Mouse (Mus musculus): ENCODE measurements around the gene Gm20605. TPM values are rescaled to one million over a fixed set of nuclear protein-coding genes. Genes with fewer than 3 reads are reported as not detected.
A peak's percentile ranks its signal among the peaks of the same experiment; 100 is the strongest.

Gene Gm20605
- 37.5 and 42.1 TPM in 2 replicates for polyA plus RNA-seq (2012; ENCODE audit: insufficient read depth, insufficient read length, missing spikeins)

- peak within 1 kb of the TSS; percentile 97 for H3K27ac ChIP-seq (ENCODE audit: insufficient read depth, low read depth, low read length)
- TF ChIP-seq POLR2A (IDR thresholded peaks at IDR 0.05; ENCODE audit: borderline replicate concordance, low read depth, low read length) = peak; percentile 88
- no peak for TF ChIP-seq CTCF (IDR thresholded peaks at IDR 0.05; ENCODE audit: low read depth, low read length)
- peak within 1 kb of the TSS; percentile 95 for H3K4me3 ChIP-seq (ENCODE audit: insufficient read depth, low read length)
- peaks cover 36% of the 10 kb centered on the region for H3K4me1 ChIP-seq (ENCODE audit: control insufficient read depth, insufficient read depth, low read length)
Measured at GRCm38 (mm10) chr5:137628498-137629305, at the start of gene Gm20605, which contains the start of the genes Fbxo24 and Lrch4. Gene Gm20605 (plus strand): TSS chr5:137629175. Gene Fbxo24 (minus strand): TSS chr5:137629002. Gene Lrch4 (plus strand): TSS chr5:137629121.

GRCm38 (mm10) chr5:137580246-137580645 is 48.7 kb upstream of the Gm20605 start:
- no peak overlapping the region for H3K4me3 ChIP-seq (ENCODE audit: insufficient read depth, low read length)
- no peaks in the 10 kb centered on the region for H3K4me1 ChIP-seq (ENCODE audit: control insufficient read depth, insufficient read depth, low read length)
- no peak overlapping the region for H3K27ac ChIP-seq (ENCODE audit: insufficient read depth, low read depth, low read length)
- no peak for TF ChIP-seq CTCF (IDR thresholded peaks at IDR 0.05; ENCODE audit: low read depth, low read length)
- no peak for TF ChIP-seq POLR2A (IDR thresholded peaks at IDR 0.05; ENCODE audit: borderline replicate concordance, low read depth, low read length)

- H3K27ac ChIP-seq (ENCODE audit: insufficient read depth, low read depth, low read length) = no peak overlapping the region
- no peaks in the 10 kb centered on the region for H3K4me1 ChIP-seq (ENCODE audit: control insufficient read depth, insufficient read depth, low read length)
- H3K4me3 ChIP-seq (ENCODE audit: insufficient read depth, low read length) = no peak overlapping the region
- TF ChIP-seq CTCF (IDR thresholded peaks at IDR 0.05; ENCODE audit: low read depth, low read length) = no peak
- no peak for TF ChIP-seq POLR2A (IDR thresholded peaks at IDR 0.05; ENCODE audit: borderline replicate concordance, low read depth, low read length)
Measured at GRCm38 (mm10) chr5:137582702-137583101, 46.3 kb upstream of the Gm20605 start.

- Histone ChIP-seq H3K27ac (ENCODE audit: insufficient read depth, low read depth, low read length) (no peak overlapping the region), H3K4me3 (ENCODE audit: insufficient read depth, low read length) (no peak overlapping the region), H3K4me1 (ENCODE audit: control insufficient read depth, insufficient read depth, low read length) (no peaks in the 10 kb centered on the region)
- TF ChIP-seq CTCF (IDR thresholded peaks at IDR 0.05; ENCODE audit: low read depth, low read length) = no peak
- TF ChIP-seq POLR2A (IDR thresholded peaks at IDR 0.05; ENCODE audit: borderline replicate concordance, low read depth, low read length) = no peak
Measured at GRCm38 (mm10) chr5:137583670-137584169, 45.3 kb upstream of the Gm20605 start.

GRCm38 (mm10) chr5:137584976-137585375 is 44.0 kb upstream of the Gm20605 start:
- Histone ChIP-seq H3K4me3 (ENCODE audit: insufficient read depth, low read length) (no peak overlapping the region), H3K27ac (ENCODE audit: insufficient read depth, low read depth, low read length) (no peak overlapping the region), H3K4me1 (ENCODE audit: control insufficient read depth, insufficient read depth, low read length) (no peaks in the 10 kb centered on the region)
- TF ChIP-seq CTCF (IDR thresholded peaks at IDR 0.05; ENCODE audit: low read depth, low read length) (peak; percentile 80), POLR2A (IDR thresholded peaks at IDR 0.05; ENCODE audit: borderline replicate concordance, low read depth, low read length) (no peak)

- no peak for TF ChIP-seq CTCF (IDR thresholded peaks at IDR 0.05; ENCODE audit: low read depth, low read length)
- TF ChIP-seq POLR2A (IDR thresholded peaks at IDR 0.05; ENCODE audit: borderline replicate concordance, low read depth, low read length) = no peak
- H3K4me1 ChIP-seq (ENCODE audit: control insufficient read depth, insufficient read depth, low read length) = no peaks in the 10 kb centered on the region
- H3K4me3 ChIP-seq (ENCODE audit: insufficient read depth, low read length) = no peak overlapping the region
- no peak overlapping the region for H3K27ac ChIP-seq (ENCODE audit: insufficient read depth, low read depth, low read length)
Measured at GRCm38 (mm10) chr5:137590507-137590906, 38.5 kb upstream of the Gm20605 start.

GRCm38 (mm10) chr5:137595921-137596320 is 33.1 kb upstream of the Gm20605 start:
- no peak overlapping the region for H3K27ac ChIP-seq (ENCODE audit: insufficient read depth, low read depth, low read length)
- no peak overlapping the region for H3K4me3 ChIP-seq (ENCODE audit: insufficient read depth, low read length)
- TF ChIP-seq CTCF (IDR thresholded peaks at IDR 0.05; ENCODE audit: low read depth, low read length) = no peak
- no peak for TF ChIP-seq POLR2A (IDR thresholded peaks at IDR 0.05; ENCODE audit: borderline replicate concordance, low read depth, low read length)
- H3K4me1 ChIP-seq (ENCODE audit: control insufficient read depth, insufficient read depth, low read length) = peaks cover 13% of the 10 kb centered on the region

GRCm38 (mm10) chr5:137596601-137597261 is 32.2 kb upstream of the Gm20605 start:
- peaks cover 13% of the 10 kb centered on the region for H3K4me1 ChIP-seq (ENCODE audit: control insufficient read depth, insufficient read depth, low read length)
- H3K27ac ChIP-seq (ENCODE audit: insufficient read depth, low read depth, low read length) = peak overlapping the region; percentile 30
- no peak for TF ChIP-seq CTCF (IDR thresholded peaks at IDR 0.05; ENCODE audit: low read depth, low read length)
- TF ChIP-seq POLR2A (IDR thresholded peaks at IDR 0.05; ENCODE audit: borderline replicate concordance, low read depth, low read length) = no peak
- peak overlapping the region; percentile 45 for H3K4me3 ChIP-seq (ENCODE audit: insufficient read depth, low read length)

- no peak overlapping the region for H3K4me3 ChIP-seq (ENCODE audit: insufficient read depth, low read length)
- H3K27ac ChIP-seq (ENCODE audit: insufficient read depth, low read depth, low read length) = no peak overlapping the region
- TF ChIP-seq CTCF (IDR thresholded peaks at IDR 0.05; ENCODE audit: low read depth, low read length) (no peak), POLR2A (IDR thresholded peaks at IDR 0.05; ENCODE audit: borderline replicate concordance, low read depth, low read length) (no peak)
- H3K4me1 ChIP-seq (ENCODE audit: control insufficient read depth, insufficient read depth, low read length) = peaks cover 16% of the 10 kb centered on the region
Measured at GRCm38 (mm10) chr5:137597625-137598024, 31.4 kb upstream of the Gm20605 start.
